Mouse (Mus musculus) gonadal fat pad, adult 2 months (tissue): ENCODE measurements around the gene Gorasp1. TPM values are rescaled to one million over a fixed set of nuclear protein-coding genes. Genes with fewer than 3 reads are reported as not detected.
A peak's percentile ranks its signal among the peaks of the same experiment; 100 is the strongest.

Experiments
- DNase-seq: peaks from one replicate; pipeline ENCODE4 v3.0.0-alpha.2; 2012; ENCODE audit warnings: low read depth
- polyA plus RNA-seq: library from polyadenylated mRNA; depleted of rRNA; stranded (reverse); fragments of >200 nt; gene quantifications from 2 replicates; pipeline ENCODE4 v1.2.3, GENCODE M21; 2012; rRNA removed

The Gorasp1 gene
- 45.4 and 47.2 TPM in 2 replicates for polyA plus RNA-seq

DNA sequence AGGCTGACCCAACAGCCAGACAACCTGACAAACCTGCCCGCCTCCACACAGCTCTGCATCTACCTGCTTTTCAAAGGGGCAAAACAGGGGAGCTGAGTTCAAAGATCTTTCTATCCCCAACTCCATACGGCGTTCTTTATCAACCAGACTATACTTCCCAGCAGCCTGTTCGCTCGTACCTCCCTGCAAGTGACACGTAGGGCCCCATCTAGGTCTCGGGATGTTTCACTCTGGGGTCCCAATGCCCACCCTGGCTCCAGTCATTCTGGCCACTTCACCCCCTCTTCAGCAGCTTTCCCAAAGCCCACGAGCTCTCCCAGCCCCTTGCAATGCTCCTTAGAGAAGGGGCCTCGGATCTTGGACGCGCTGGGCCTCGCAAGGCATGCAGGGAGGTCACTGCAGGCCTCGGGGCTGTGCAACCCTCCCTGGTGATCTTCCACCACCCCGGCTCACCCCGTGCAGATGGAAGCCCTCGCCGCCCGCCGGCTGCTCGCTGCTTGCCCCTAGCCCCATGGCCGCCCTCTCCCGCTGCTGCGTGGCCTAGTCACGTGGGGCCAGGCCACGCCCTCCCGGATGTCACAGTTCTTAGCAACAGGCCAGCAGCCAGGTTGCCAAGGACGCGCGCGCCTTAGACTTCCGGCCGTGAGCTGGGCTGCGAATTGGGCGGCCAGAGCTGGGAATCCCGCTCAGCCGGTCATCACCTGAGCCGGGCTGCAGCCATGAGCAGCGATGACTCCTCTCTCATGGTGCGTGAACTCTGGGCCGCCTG lies at the start of gene Gorasp1, which contains the start of gene Ttc21a:
Gene Gorasp1 (minus strand): TSS at position 561 of the 769 bp plus-strand sequence.
Gene Ttc21a (plus strand): TSS at position 602 of the 769 bp plus-strand sequence.
- DNase-seq, result peak; percentile 31

DNA sequence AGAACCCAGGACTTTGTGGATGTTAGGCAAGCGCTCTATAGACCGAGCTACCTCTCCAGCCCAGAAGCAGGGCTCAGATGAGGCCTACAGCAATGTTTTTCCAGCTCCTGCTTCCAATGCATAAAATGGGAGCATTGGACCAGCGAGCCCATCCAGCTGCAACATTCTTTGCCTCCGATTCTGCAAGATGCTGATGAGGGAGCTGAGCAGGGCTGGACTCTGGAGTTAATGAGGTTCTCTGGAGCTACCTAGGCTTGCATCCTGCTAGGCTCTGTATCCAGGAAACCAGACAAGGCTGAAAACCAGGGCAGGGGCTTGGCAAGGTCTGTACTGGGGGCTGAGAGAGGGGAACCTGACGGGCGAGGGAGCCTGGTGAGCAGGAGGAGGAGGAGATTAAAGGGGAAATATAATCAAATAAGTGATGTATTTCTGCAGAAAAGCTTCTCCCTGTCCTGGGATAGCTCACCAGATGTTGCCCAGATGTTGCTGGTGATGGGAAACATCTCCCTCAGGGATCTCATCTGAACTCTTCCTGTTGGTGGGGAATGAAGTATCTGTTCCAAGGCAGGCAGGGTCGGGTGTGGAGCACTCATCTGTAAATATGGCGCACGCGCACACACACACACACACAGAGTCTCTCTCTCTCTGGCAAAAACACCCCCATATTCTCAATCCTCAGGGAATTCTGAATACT lies 48.7 kb upstream of the Gorasp1 start:
- no peak for DNase-seq

- DNase-seq, result no peak
These were observed 47.2 kb upstream of the Gorasp1 start, which contains the start of gene Csrnp1 for GRCm38 (mm10) chr9:119984536-119985011. Csrnp1 (minus strand) TSS chr9:119984658.

GRCm38 (mm10) chr9:119983585-119984535 lies 46.5 kb upstream of the Gorasp1 start:
- DNase-seq, result no peak

DNA sequence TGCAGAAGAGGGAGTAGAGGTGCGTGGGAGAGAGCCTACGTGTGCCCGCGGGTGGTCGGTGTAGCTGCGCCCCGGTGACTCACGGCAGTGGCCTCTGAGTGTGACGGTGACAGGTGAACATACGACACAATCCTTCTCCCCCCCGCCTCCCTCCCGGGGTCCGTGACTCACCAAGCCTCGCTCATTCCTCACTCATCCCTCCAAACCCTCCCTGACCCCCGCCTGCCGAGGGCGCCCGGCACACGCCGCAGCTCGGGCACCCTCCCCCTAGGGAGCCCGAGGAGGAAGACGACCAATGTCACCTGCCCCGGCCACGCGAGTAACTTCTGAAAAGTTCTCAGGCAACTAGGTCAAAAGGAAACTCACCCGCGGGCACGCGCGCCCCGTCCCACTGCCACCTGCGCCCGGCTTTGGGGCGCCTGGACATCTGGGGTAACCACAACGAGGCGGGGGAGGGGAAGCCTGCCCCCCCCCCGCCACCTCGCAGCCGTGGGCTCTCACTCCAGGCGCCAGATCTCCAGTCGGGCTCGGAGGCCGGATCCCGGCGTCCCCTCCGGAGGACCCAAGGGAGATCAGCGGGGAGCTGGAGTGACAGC lies 45.7 kb upstream of the Gorasp1 start:
- no peak for DNase-seq

DNA sequence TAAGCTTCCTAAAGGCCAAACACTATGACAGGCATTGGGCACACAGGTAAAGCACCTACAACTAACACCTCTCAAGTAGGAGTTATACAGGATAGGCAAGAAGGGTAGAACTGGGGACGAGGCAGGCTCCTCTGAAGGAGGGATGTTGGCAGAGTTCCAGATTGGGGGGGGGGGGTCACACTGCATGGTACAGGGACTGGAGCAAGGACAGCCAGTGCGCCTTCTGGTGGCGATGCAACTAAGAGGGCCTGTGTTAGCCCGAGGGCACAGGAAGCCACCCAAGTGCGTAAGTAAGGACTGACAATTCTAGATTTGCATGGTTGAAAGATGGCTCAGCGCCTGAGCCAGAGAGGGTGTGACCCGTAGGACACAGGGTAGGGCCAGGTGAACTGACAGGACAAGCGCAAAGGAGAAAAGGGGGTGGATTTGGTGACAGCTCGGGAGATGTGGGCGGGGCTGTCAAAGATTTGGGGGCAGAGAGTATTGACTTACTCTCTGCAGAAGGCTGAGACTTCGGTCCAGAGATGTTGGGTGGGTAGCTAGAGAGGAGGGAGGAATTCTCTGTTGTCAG lies 45.0 kb upstream of the Gorasp1 start:
- DNase-seq, result peak; percentile 63

DNA sequence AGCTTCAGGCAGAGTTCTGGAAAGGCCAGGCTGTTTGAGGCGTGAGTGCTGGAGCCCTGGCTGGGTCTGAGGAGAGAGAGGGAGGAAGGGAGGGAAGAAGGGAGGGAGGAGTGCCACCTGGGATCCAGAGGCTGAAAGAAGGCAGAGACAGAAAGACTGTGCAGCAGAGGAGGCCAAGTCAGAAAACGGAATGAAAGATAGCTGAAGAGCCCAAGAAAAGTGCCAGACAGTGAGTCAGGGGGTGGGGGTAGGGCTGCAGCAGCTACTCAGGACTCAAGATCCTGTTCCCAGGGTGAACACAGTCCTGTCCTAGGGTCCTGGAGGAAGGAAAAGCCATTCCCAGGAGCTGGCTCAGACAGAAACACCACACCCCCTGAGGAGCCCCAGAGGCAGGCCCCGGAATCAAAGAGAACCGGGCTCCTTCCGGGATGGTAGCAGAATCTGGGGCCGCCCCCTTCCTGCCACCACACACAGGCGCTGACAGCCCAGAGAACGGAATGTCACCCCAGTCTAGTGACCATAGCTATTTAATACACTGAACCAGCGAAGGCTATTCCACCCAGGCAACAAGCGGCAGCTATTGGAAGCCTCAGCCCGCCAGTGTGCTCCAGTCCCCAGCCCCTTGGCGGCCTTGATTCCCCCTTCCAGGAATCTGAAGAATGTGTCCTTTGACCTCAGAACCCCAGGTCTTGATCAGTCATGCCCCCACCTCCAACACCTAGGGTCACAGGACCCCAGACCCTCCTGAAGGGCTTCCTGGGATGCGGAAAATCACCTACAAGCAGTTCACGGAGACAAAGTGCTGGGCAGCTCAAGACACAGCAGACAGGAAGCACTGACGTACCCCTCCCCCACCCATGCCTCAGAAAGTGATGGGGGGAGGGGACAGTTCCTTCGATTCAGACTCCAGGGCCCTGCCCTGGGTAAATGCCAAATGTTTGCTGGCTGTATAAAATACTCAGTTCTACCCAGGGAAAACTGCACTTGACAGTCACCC lies 44.1 kb upstream of the Gorasp1 start:
- DNase-seq, result no peak

- DNase-seq, result no peak
These were observed 43.4 kb upstream of the Gorasp1 start for GRCm38 (mm10) chr9:119980770-119981182.

GRCm38 (mm10) chr9:119979749-119980148 lies 42.4 kb upstream of the Gorasp1 start:
- no peak for DNase-seq

DNA sequence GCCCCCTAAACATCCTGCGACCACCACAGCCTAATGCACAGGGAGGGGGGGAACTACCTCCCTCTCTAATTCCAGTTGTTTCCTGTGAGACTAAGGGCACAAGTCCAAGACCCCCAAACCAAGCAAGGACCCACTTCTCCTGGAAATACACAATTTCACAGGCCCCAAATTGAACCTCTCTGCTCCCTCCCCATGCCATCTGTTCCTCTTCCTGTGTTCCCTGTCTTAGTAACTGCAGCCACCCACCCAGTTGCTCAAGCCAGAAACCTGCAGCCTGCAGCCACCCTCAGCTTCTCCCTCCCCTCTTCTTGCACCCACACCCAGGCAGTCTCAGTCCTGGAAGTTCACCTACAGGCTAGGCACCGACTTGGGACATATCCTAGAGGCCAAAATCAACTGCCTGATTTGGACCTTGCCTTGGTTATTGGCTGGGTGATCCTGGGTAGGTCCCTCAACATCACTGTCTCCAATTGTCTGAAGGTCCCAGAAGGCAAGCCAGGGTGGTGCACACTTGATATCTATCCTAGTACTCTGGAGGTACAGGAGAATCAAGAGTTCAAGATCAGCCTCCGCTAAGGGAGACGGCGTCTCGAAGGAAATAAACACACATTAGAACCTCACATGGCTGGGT lies 41.6 kb upstream of the Gorasp1 start:
- DNase-seq, result no peak

DNA sequence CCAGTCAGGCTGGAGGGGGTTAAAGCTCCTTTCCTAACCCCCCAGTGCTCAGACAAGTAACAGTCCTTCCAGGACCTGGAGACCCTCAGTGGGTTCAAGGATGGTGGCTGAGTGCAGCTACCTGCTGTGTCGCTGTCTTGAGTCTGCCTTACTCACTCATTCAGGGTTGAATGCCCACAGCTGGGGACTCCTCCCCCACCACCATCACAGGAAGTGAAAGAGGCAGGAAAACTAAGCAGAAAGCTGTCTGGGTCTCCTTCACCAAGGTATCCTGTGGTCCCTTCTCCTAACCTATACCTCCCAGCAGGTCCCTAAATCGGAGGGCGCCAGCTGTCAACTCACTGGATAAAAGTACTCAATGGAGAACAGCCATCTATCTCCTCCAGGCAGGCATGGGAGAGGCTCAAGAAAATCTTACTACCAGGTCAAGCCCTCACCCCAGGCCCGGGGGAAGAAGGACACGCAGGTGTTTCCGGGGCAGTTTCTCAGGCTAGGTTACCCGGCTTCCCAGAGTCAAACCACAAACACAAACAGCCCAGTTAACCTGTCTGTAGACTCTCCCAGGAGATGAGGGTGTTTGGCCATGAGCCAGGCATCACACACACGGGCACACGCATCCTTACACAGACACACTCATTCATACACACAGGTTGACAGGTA lies 40.9 kb upstream of the Gorasp1 start:
- no peak for DNase-seq

GRCm38 (mm10) chr9:119977557-119978060 lies 40.2 kb upstream of the Gorasp1 start:
- no peak for DNase-seq

GRCm38 (mm10) chr9:119976704-119977556 lies 39.6 kb upstream of the Gorasp1 start:
- no peak for DNase-seq

- no peak for DNase-seq
These were observed 37.9 kb upstream of the Gorasp1 start for GRCm38 (mm10) chr9:119975286-119975685.

- DNase-seq, result no peak
These were observed 37.2 kb upstream of the Gorasp1 start for GRCm38 (mm10) chr9:119974609-119975008.

GRCm38 (mm10) chr9:119973869-119974520 lies 36.6 kb upstream of the Gorasp1 start:
- no peak for DNase-seq

DNA sequence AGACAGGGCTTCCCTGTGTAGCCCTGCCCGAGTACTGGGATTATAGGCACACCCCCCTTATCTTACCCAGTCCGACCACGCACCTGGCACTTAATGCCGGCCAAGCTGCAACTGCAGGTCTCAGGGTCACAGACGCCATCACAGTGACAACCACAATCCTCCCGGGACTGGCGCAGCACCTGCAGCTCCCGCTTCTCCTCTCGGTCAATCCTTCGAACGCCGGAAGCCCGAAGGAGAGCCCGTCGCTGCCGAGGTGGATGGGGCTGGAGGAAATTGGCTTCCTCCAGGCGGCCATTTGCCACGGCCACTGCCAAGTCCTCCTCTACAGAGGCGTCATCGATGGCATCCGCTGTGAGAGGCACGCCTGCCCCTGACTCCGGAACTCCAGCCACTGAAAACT lies 35.9 kb upstream of the Gorasp1 start:
- DNase-seq, result no peak
